Mouse (Mus musculus): ENCODE data around the gene Efcab5. TPM values are rescaled to one million over a fixed set of nuclear protein-coding genes. Genes with fewer than 3 reads are reported as not detected.

Gene Efcab5
- polyA plus RNA-seq, 1 experiment from 2014 or later, result 0.21 TPM

DNA sequence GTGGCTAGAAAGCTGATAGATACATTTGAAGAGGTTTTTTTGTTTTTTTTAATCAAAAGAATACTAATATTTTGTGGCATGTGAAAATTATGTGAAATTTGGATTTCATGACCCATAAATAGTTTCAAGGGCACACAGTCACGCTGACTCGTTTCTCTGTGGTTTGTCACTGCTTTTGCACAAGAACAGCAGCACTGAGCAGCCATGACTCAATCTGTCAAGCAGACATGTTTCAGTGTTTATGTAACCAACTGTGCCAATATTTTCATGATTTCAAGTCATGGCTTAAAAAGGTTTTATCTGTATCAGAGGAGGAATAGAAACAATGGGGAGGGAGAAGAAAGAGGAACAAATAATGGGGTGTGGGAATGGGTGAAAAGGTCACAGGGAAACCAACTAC, 3.8 kb downstream of the Efcab5 start:
- Histone ChIP-seq H3K27ac (ENCODE audit: low read depth, low read length) (no peak overlapping the region), H3K4me1 (ENCODE audit: control insufficient read depth, insufficient read depth, low read length) (no peaks in the 10 kb centered on the region), H3K4me2 (ENCODE audit: low read depth) (no peak overlapping the region), H3K27me3 (ENCODE audit: control insufficient read depth, insufficient read depth, low read length) (no peaks in the 10 kb centered on the region), H3K4me3 (ENCODE audit: low read depth, low read length) (no peak overlapping the region), H3K9ac (ENCODE audit: low read length) (no peak overlapping the region), H3K36me3 (ENCODE audit: control insufficient read depth, insufficient read depth, low read length) (no peaks in the 10 kb centered on the region), H3K9me3 (ENCODE audit: control insufficient read depth, low read length) (no peaks in the 10 kb centered on the region)
- WGBS, result 69% methylated on average over 2 of the region's 2 CpGs
- ATAC-seq (ENCODE audit: insufficient read depth, low FRiP score, low TSS enrichment), result no peak
- no peak for DNase-seq (ENCODE audit: low spot score)

DNA sequence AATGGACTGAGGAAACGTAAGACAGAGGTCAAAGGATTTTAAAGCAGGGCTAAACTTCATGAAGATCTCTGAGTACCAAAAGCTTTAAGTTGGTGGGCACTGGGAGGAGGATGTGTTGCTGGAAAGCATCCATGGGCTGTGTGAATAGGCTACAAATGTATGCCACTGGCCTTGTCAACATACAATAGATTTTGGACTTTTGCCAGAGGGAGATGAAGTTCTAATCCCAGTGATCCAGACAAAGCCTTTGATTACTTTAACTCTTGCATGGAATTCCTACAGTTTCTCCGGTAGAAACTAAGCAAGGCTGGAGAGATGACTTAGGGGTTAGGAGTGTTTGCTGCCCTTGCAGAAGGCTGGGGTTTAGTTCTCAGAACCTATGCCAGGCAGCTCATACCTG, 6.2 kb downstream of the Efcab5 start:
- H3K36me3 ChIP-seq (ENCODE audit: control insufficient read depth, insufficient read depth, low read length), result no peaks in the 10 kb centered on the region
- H3K27me3 ChIP-seq (ENCODE audit: control insufficient read depth, insufficient read depth, low read length), result no peaks in the 10 kb centered on the region
- DNase-seq (ENCODE audit: low spot score) (no peak), ATAC-seq (ENCODE audit: insufficient read depth, low FRiP score, low TSS enrichment) (no peak)
- WGBS, result 65% methylated on average over 2 of the region's 2 CpGs
- no peaks in the 10 kb centered on the region for H3K9me3 ChIP-seq (ENCODE audit: control insufficient read depth, low read length)
- H3K4me2 ChIP-seq (ENCODE audit: low read depth), result no peak overlapping the region
- no peak overlapping the region for H3K27ac ChIP-seq (ENCODE audit: low read depth, low read length)
- no peak overlapping the region for H3K9ac ChIP-seq (ENCODE audit: low read length)
- no peak overlapping the region for H3K4me3 ChIP-seq (ENCODE audit: low read depth, low read length)
- H3K4me1 ChIP-seq (ENCODE audit: control insufficient read depth, insufficient read depth, low read length), result no peaks in the 10 kb centered on the region

DNA sequence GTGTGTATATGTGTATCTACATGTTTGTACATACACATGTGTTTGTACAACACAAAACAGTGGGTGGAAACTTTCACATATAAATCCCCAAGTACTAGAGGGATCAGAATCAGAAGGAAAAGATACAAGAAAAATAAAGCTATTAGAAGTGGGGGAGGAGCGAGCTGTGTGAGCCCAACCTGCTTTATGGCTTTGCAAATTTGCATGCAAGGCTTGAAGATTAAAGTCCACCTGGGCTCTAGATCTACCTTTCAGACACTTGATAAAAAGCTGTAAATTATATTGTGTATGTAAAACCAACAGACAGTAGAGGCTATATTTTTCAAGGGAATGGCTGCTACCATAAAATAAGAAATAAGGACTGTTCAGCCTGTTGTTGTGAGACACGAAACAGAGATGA, 6.7 kb downstream of the Efcab5 start:
- no peaks in the 10 kb centered on the region for H3K27me3 ChIP-seq (ENCODE audit: control insufficient read depth, insufficient read depth, low read length)
- DNase-seq (ENCODE audit: low spot score) (no peak), ATAC-seq (ENCODE audit: insufficient read depth, low FRiP score, low TSS enrichment) (no peak)
- WGBS, result 84% methylated on average over 2 of the region's 2 CpGs
- no peak overlapping the region for H3K27ac ChIP-seq (ENCODE audit: low read depth, low read length)
- no peaks in the 10 kb centered on the region for H3K4me1 ChIP-seq (ENCODE audit: control insufficient read depth, insufficient read depth, low read length)
- H3K9me3 ChIP-seq (ENCODE audit: control insufficient read depth, low read length), result no peaks in the 10 kb centered on the region
- no peak overlapping the region for H3K4me3 ChIP-seq (ENCODE audit: low read depth, low read length)
- no peak overlapping the region for H3K9ac ChIP-seq (ENCODE audit: low read length)
- H3K36me3 ChIP-seq (ENCODE audit: control insufficient read depth, insufficient read depth, low read length), result no peaks in the 10 kb centered on the region
- H3K4me2 ChIP-seq (ENCODE audit: low read depth), result no peak overlapping the region

- no peaks in the 10 kb centered on the region for H3K9me3 ChIP-seq (ENCODE audit: control insufficient read depth, low read length)
Measured at GRCm38 (mm10) chr11:77181528-77181927, 7.2 kb downstream of the Efcab5 start.

GRCm38 (mm10) chr11:77180886-77181285, 7.9 kb downstream of the Efcab5 start:
- DNase-seq (ENCODE audit: low spot score) (no peak), ATAC-seq (ENCODE audit: insufficient read depth, low FRiP score, low TSS enrichment) (no peak)
- Histone ChIP-seq H3K36me3 (ENCODE audit: control insufficient read depth, insufficient read depth, low read length) (no peaks in the 10 kb centered on the region), H3K27me3 (ENCODE audit: control insufficient read depth, insufficient read depth, low read length) (no peaks in the 10 kb centered on the region), H3K27ac (ENCODE audit: low read depth, low read length) (no peak overlapping the region), H3K4me2 (ENCODE audit: low read depth) (no peak overlapping the region), H3K4me3 (ENCODE audit: low read depth, low read length) (no peak overlapping the region), H3K9me3 (ENCODE audit: control insufficient read depth, low read length) (no peaks in the 10 kb centered on the region), H3K9ac (ENCODE audit: low read length) (no peak overlapping the region), H3K4me1 (ENCODE audit: control insufficient read depth, insufficient read depth, low read length) (no peaks in the 10 kb centered on the region)
- 73% methylated on average over 4 of the region's 4 CpGs for WGBS

More at GRCm38 (mm10) chr11:77181528-77181927, 7.2 kb downstream of the Efcab5 start:
- H3K27ac ChIP-seq (ENCODE audit: low read depth, low read length), result no peak overlapping the region
- H3K36me3 ChIP-seq (ENCODE audit: control insufficient read depth, insufficient read depth, low read length), result no peaks in the 10 kb centered on the region
- no peak overlapping the region for H3K4me2 ChIP-seq (ENCODE audit: low read depth)
- no peak for ATAC-seq (ENCODE audit: insufficient read depth, low FRiP score, low TSS enrichment)
- H3K9ac ChIP-seq (ENCODE audit: low read length), result no peak overlapping the region
- no peak for DNase-seq (ENCODE audit: low spot score)
- 73% methylated on average over 5 of the region's 5 CpGs for WGBS
- H3K27me3 ChIP-seq (ENCODE audit: control insufficient read depth, insufficient read depth, low read length), result no peaks in the 10 kb centered on the region
- H3K4me1 ChIP-seq (ENCODE audit: control insufficient read depth, insufficient read depth, low read length), result no peaks in the 10 kb centered on the region
- no peak overlapping the region for H3K4me3 ChIP-seq (ENCODE audit: low read depth, low read length)

DNA sequence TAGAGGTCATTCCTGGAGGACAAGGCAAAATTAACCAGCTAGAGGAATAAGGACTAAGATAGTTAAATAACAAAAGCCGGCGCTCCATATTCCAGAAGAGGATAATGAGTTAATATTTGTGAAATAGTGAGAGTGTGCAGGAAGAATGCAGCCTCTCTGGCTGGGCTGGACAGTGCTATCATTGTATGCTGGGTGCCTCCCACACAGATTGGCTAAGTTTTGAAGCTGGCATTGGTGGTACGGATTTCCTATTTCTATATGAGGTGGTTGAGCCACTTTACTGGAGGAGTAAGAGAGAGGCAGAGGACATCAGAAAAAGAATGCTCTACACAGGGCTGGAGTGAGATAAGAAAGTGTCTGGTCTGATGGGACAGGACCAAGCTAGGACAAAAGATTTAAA, 9.0 kb downstream of the Efcab5 start:
- Histone ChIP-seq H3K4me3 (ENCODE audit: low read depth, low read length) (no peak overlapping the region), H3K9me3 (ENCODE audit: control insufficient read depth, low read length) (no peaks in the 10 kb centered on the region), H3K36me3 (ENCODE audit: control insufficient read depth, insufficient read depth, low read length) (no peaks in the 10 kb centered on the region), H3K4me1 (ENCODE audit: control insufficient read depth, insufficient read depth, low read length) (no peaks in the 10 kb centered on the region), H3K27me3 (ENCODE audit: control insufficient read depth, insufficient read depth, low read length) (no peaks in the 10 kb centered on the region), H3K9ac (ENCODE audit: low read length) (no peak overlapping the region), H3K4me2 (ENCODE audit: low read depth) (no peak overlapping the region), H3K27ac (ENCODE audit: low read depth, low read length) (no peak overlapping the region)
- ATAC-seq (ENCODE audit: insufficient read depth, low FRiP score, low TSS enrichment) (no peak), DNase-seq (ENCODE audit: low spot score) (no peak)
- 92% methylated on average over 3 of the region's 3 CpGs for WGBS

DNA sequence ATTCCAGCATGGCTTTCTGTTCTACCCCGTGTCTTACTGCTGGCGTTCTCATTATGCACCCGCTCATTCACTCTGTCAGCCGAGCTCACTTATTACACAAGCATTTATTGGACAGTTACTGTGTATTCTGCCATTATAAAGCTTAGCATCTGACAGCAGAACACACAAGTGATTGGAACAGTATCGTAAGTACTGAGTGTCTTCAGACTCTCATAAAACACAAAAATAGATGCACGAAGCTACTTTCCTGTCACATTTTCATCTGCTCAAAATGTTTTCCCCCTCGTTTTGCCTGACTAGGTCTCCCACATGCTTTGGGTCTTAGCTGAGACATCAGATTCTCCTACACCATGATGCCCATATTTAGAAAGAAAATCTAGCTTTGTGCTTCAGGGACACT, 14.2 kb downstream of the Efcab5 start:
- H3K9me3 ChIP-seq (ENCODE audit: control insufficient read depth, low read length), result no peaks in the 10 kb centered on the region
- H3K9ac ChIP-seq (ENCODE audit: low read length), result no peak overlapping the region
- 84% methylated on average over 7 of the region's 7 CpGs for WGBS
- ATAC-seq (ENCODE audit: insufficient read depth, low FRiP score, low TSS enrichment) (no peak), DNase-seq (ENCODE audit: low spot score) (no peak)
- H3K36me3 ChIP-seq (ENCODE audit: control insufficient read depth, insufficient read depth, low read length), result no peaks in the 10 kb centered on the region
- no peaks in the 10 kb centered on the region for H3K27me3 ChIP-seq (ENCODE audit: control insufficient read depth, insufficient read depth, low read length)
- no peak overlapping the region for H3K27ac ChIP-seq (ENCODE audit: low read depth, low read length)
- H3K4me2 ChIP-seq (ENCODE audit: low read depth), result no peak overlapping the region
- no peak overlapping the region for H3K4me3 ChIP-seq (ENCODE audit: low read depth, low read length)
- H3K4me1 ChIP-seq (ENCODE audit: control insufficient read depth, insufficient read depth, low read length), result no peaks in the 10 kb centered on the region

GRCm38 (mm10) chr11:77173731-77174130, 15.0 kb downstream of the Efcab5 start:
- no peaks in the 10 kb centered on the region for H3K4me1 ChIP-seq (ENCODE audit: control insufficient read depth, insufficient read depth, low read length)

GRCm38 (mm10) chr11:77160744-77161143, 28.0 kb downstream of the Efcab5 start:
- H3K27me3 ChIP-seq (ENCODE audit: control insufficient read depth, insufficient read depth, low read length), result no peaks in the 10 kb centered on the region
- H3K36me3 ChIP-seq (ENCODE audit: control insufficient read depth, insufficient read depth, low read length), result no peaks in the 10 kb centered on the region
- DNase-seq (ENCODE audit: low spot score) (no peak), ATAC-seq (ENCODE audit: insufficient read depth, low FRiP score, low TSS enrichment) (no peak)
- H3K4me3 ChIP-seq (ENCODE audit: low read depth, low read length), result no peak overlapping the region
- H3K9ac ChIP-seq (ENCODE audit: low read length), result no peak overlapping the region
- WGBS, result 90% methylated on average over 1 of the region's 1 CpGs
- H3K27ac ChIP-seq (ENCODE audit: low read depth, low read length), result no peak overlapping the region
- no peaks in the 10 kb centered on the region for H3K4me1 ChIP-seq (ENCODE audit: control insufficient read depth, insufficient read depth, low read length)
- H3K9me3 ChIP-seq (ENCODE audit: control insufficient read depth, low read length), result no peaks in the 10 kb centered on the region
- H3K4me2 ChIP-seq (ENCODE audit: low read depth), result no peak overlapping the region

More at GRCm38 (mm10) chr11:77173731-77174130, 15.0 kb downstream of the Efcab5 start:
- Histone ChIP-seq H3K9ac (ENCODE audit: low read length) (no peak overlapping the region), H3K4me2 (ENCODE audit: low read depth) (no peak overlapping the region), H3K36me3 (ENCODE audit: control insufficient read depth, insufficient read depth, low read length) (no peaks in the 10 kb centered on the region), H3K27me3 (ENCODE audit: control insufficient read depth, insufficient read depth, low read length) (no peaks in the 10 kb centered on the region), H3K4me3 (ENCODE audit: low read depth, low read length) (no peak overlapping the region), H3K27ac (ENCODE audit: low read depth, low read length) (no peak overlapping the region), H3K9me3 (ENCODE audit: control insufficient read depth, low read length) (no peaks in the 10 kb centered on the region)
- no peak for DNase-seq (ENCODE audit: low spot score)
- WGBS, result 53% methylated on average over 4 of the region's 4 CpGs
- no peak for ATAC-seq (ENCODE audit: insufficient read depth, low FRiP score, low TSS enrichment)

Measured in neural tube, embryonic 11.5 days (tissue).